Mouse (Mus musculus) lung, adult 2 months (tissue): ENCODE results near the gene Vsx1. TPM values are rescaled to one million over a fixed set of nuclear protein-coding genes. Genes with fewer than 3 reads are reported as not detected.

ENCODE experiments used
- DNase-seq: peaks from one replicate; pipeline ENCODE4 v3.0.0; 2022
- H3K4me1 ChIP-seq: fragments of 200-500 bp; 2 replicates; pipeline ENCODE4 v1.6.1; 2011; ENCODE audit warnings: low read length; ENCODE audit not compliant: control insufficient read depth, insufficient read depth
- H3K4me3 ChIP-seq: fragments of 200-500 bp; replicated peaks from 2 replicates; pipeline ENCODE3; 2011; ENCODE audit warnings: low read depth, mild to moderate bottlenecking, control low read depth, low read length; ENCODE audit errors: extremely low read depth
- CTCF ChIP-seq: fragments of 200-500 bp; IDR thresholded peaks from 2 replicates; pipeline ENCODE4 v1.5.1; 2011; ENCODE audit warnings: mild to moderate bottlenecking, low read length, control low read depth; ENCODE audit not compliant: insufficient read depth
- POLR2A ChIP-seq: fragments of 200-500 bp; IDR thresholded peaks from 2 replicates; pipeline ENCODE4 v1.6.1; 2011; ENCODE audit warnings: low read depth, mild to moderate bottlenecking, control low read depth, low read length, borderline replicate concordance; ENCODE audit errors: extremely low read depth
- WGBS: fragments of 180-500 bp; shearing (Covaris S2); methylation state at CpG from one replicate; pipeline ENCODE4 v1.1.7; 2018; 5-methylcytosine and 5-hydroxymethylcytosine counted together
- polyA plus RNA-seq: library from polyadenylated mRNA; depleted of rRNA; stranded (reverse); fragments of >200 nt; gene quantifications from 2 replicates; pipeline ENCODE4 v1.2.3, GENCODE M21; 2012; rRNA removed

Gene Vsx1
- polyA plus RNA-seq, 1 experiment: not detected

- H3K4me3 ChIP-seq: no peak overlapping the region
- WGBS: 61% methylated on average over 14 of the region's 14 CpGs
- TF ChIP-seq POLR2A (no peak), CTCF (no peak)
- no peaks in the 10 kb centered on the region; the same call in 1 of the 2 replicates for H3K4me1 ChIP-seq
- no peak for DNase-seq
Observed at GRCm38 (mm10) chr2:150647681-150648299, 41.4 kb downstream of the Vsx1 start.

GRCm38 (mm10) chr2:150646411-150647121 lies 42.6 kb downstream of the Vsx1 start:
- no peak overlapping the region for H3K4me3 ChIP-seq
- no peak for DNase-seq
- H3K4me1 ChIP-seq: no peaks in the 10 kb centered on the region; the same call in 1 of the 2 replicates
- no peak for TF ChIP-seq POLR2A
- no peak for TF ChIP-seq CTCF
- 71% methylated on average over 8 of the region's 8 CpGs for WGBS

GRCm38 (mm10) chr2:150645225-150645624 lies 43.9 kb downstream of the Vsx1 start:
- TF ChIP-seq POLR2A: no peak
- TF ChIP-seq CTCF: no peak
- 72% methylated on average over 4 of the region's 4 CpGs for WGBS
- DNase-seq: no peak
- H3K4me3 ChIP-seq: no peak overlapping the region
- H3K4me1 ChIP-seq: no peaks in the 10 kb centered on the region; the same call in 1 of the 2 replicates

- TF ChIP-seq CTCF: no peak
- TF ChIP-seq POLR2A: no peak
- 72% methylated on average over 8 of the region's 8 CpGs for WGBS
- Histone ChIP-seq H3K4me1 (no peaks in the 10 kb centered on the region; the same call in 1 of the 2 replicates), H3K4me3 (no peak overlapping the region)
- no peak for DNase-seq
Observed at GRCm38 (mm10) chr2:150643726-150644415, 45.3 kb downstream of the Vsx1 start.

GRCm38 (mm10) chr2:150643166-150643565 lies 46.0 kb downstream of the Vsx1 start:
- H3K4me1 ChIP-seq: no peaks in the 10 kb centered on the region; the same call in 1 of the 2 replicates
- whole genome bisulfite sequencing: 72% methylated on average over 1 of the region's 1 CpGs
- no peak overlapping the region for H3K4me3 ChIP-seq
- no peak for DNase-seq
- TF ChIP-seq POLR2A (no peak), CTCF (no peak)

GRCm38 (mm10) chr2:150638370-150638733 lies 50.8 kb downstream of the Vsx1 start:
- DNase-seq: no peak
- 56% methylated on average over 2 of the region's 2 CpGs for WGBS
- no peak overlapping the region for H3K4me3 ChIP-seq
- H3K4me1 ChIP-seq: no peaks in the 10 kb centered on the region
- TF ChIP-seq CTCF (no peak), POLR2A (no peak)

- DNase-seq: no peak
- no peaks in the 10 kb centered on the region for H3K4me1 ChIP-seq
- TF ChIP-seq CTCF: no peak
- no peak for TF ChIP-seq POLR2A
- 72% methylated on average over 6 of the region's 6 CpGs for WGBS
- H3K4me3 ChIP-seq: no peak overlapping the region
Observed at GRCm38 (mm10) chr2:150637702-150638369, 51.3 kb downstream of the Vsx1 start.

GRCm38 (mm10) chr2:150635877-150636446 lies 53.2 kb downstream of the Vsx1 start:
- WGBS: 67% methylated on average over 3 of the region's 3 CpGs
- Histone ChIP-seq H3K4me1 (no peaks in the 10 kb centered on the region), H3K4me3 (no peak overlapping the region)
- no peak for DNase-seq
- TF ChIP-seq CTCF (no peak), POLR2A (no peak)

Other genes with a start within 250 kb of the Vsx1 start
- 0.15 and 0.28 TPM in 2 replicates for gene Zfp442, start 237.9 kb downstream of the Vsx1 start, polyA plus RNA-seq
- not detected in 2 replicates for gene Zfp345, start 204.3 kb downstream of the Vsx1 start, polyA plus RNA-seq
- 1.4 and 2.0 TPM in 2 replicates for gene Cst7, start 118.9 kb downstream of the Vsx1 start, polyA plus RNA-seq
- 115 and 126 TPM in 2 replicates for gene Apmap, start 80.8 kb downstream of the Vsx1 start, polyA plus RNA-seq
- gene Acss1, start 20.9 kb downstream of the Vsx1 start, polyA plus RNA-seq: 74.7 and 93.3 TPM in 2 replicates
- gene Entpd6, start 59.7 kb upstream of the Vsx1 start, polyA plus RNA-seq: 13.7 and 14.7 TPM in 2 replicates
- gene Pygb, start 97.4 kb upstream of the Vsx1 start, polyA plus RNA-seq: 52.1 and 56.4 TPM in 2 replicates
- 59.1 and 60.0 TPM in 2 replicates for gene Abhd12, start 215.4 kb upstream of the Vsx1 start, polyA plus RNA-seq
- 0.39 and 0.49 TPM in 2 replicates for gene Gins1, start 216.0 kb upstream of the Vsx1 start, polyA plus RNA-seq